Mouse (Mus musculus) induced T-regulatory cell, adult 2 months (primary cell): ENCODE data around the gene St6gal1.

Source experiments
- DNase-seq: peaks from one replicate; pipeline ENCODE4 v3.0.0-alpha.2; 2012; ENCODE audit warnings: low read depth

The St6gal1 gene

GRCm38 (mm10) chr16:23250556-23251444, 26.3 kb downstream of the St6gal1 start:
- DNase-seq: peak; percentile 74

GRCm38 (mm10) chr16:23251445-23251773, 26.9 kb downstream of the St6gal1 start:
- DNase-seq: no peak

GRCm38 (mm10) chr16:23253620-23254019, 29.1 kb downstream of the St6gal1 start:
- no peak for DNase-seq

GRCm38 (mm10) chr16:23254062-23254461, 29.5 kb downstream of the St6gal1 start:
- DNase-seq: no peak

- DNase-seq: no peak
Measured at GRCm38 (mm10) chr16:23256638-23257037, 32.1 kb downstream of the St6gal1 start.

- DNase-seq: no peak
Measured at GRCm38 (mm10) chr16:23258429-23258822, 33.9 kb downstream of the St6gal1 start.

GRCm38 (mm10) chr16:23258823-23259457, 34.4 kb downstream of the St6gal1 start:
- DNase-seq: no peak

- no peak for DNase-seq
Measured at GRCm38 (mm10) chr16:23259580-23259979, 35.0 kb downstream of the St6gal1 start.

- peak; percentile 68 for DNase-seq
Measured at GRCm38 (mm10) chr16:23262131-23262768, 37.7 kb downstream of the St6gal1 start.

GRCm38 (mm10) chr16:23262846-23263245, 38.3 kb downstream of the St6gal1 start:
- DNase-seq: no peak

GRCm38 (mm10) chr16:23264999-23265398, 40.5 kb downstream of the St6gal1 start:
- DNase-seq: no peak

GRCm38 (mm10) chr16:23265481-23265880, 40.9 kb downstream of the St6gal1 start:
- DNase-seq: no peak

- no peak for DNase-seq
Measured at GRCm38 (mm10) chr16:23266293-23266692, 41.8 kb downstream of the St6gal1 start.

GRCm38 (mm10) chr16:23266896-23267295, 42.4 kb downstream of the St6gal1 start:
- no peak for DNase-seq

GRCm38 (mm10) chr16:23268231-23268630, 43.7 kb downstream of the St6gal1 start:
- DNase-seq: no peak

GRCm38 (mm10) chr16:23269056-23269983, 44.8 kb downstream of the St6gal1 start:
- peak; percentile 70 for DNase-seq

GRCm38 (mm10) chr16:23269984-23270912, 45.7 kb downstream of the St6gal1 start:
- DNase-seq: peak; percentile 72

- peak; percentile 46 for DNase-seq
Measured at GRCm38 (mm10) chr16:23270913-23271253, 46.3 kb downstream of the St6gal1 start.

- peak; percentile 78 for DNase-seq
Measured at GRCm38 (mm10) chr16:23271746-23272520, 47.4 kb downstream of the St6gal1 start.
